Mouse (Mus musculus): ENCODE measurements around the gene Gm3233.

DNA sequence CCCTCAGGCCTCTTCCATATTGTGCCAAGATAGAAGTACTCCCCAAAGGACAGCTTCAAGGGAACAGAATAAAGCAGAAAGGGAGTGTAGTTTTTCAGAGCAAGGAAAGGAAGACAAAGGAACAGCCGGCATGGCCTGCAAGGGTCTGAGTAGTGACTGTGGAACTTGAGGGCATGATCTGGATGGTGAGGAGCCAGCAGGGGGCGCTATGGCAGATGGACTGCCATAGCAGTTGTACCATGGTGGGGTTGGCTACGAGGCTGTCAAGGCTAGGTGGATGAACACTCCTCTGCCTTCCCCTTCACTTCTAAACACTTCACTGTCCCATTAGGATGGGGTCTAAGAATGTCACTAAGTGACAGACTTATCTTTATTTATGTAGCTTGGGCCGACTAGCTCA is 30.2 kb downstream of the Gm3233 start:
- TF ChIP-seq CTCF (IDR thresholded peaks at IDR 0.05; ENCODE audit: insufficient read depth, low read depth, low read length) (no peak), POLR2A (IDR thresholded peaks at IDR 0.05; ENCODE audit: insufficient read depth, low read depth, low read length) (no peak)
